Mouse (Mus musculus): Measurements from ENCODE around the gene Yipf7. TPM values are rescaled to one million over a fixed set of nuclear protein-coding genes. Genes with fewer than 3 reads are reported as not detected.

Gene Yipf7
- not detected in 2 replicates for polyA plus RNA-seq (2012)

GRCm38 (mm10) chr5:69542489-69542888, at the start of gene Yipf7:
TSS of gene Yipf7 (minus strand) at chr5:69542648.
- no peaks in the 10 kb centered on the region for H3K9me3 ChIP-seq (ENCODE audit: control insufficient read depth, low read length)
- no peaks in the 10 kb centered on the region for H3K27me3 ChIP-seq (ENCODE audit: control insufficient read depth)
- no peaks in the 10 kb centered on the region for H3K4me1 ChIP-seq (ENCODE audit: control insufficient read depth)
- no peak within 1 kb of the TSS for H3K4me3 ChIP-seq (replicated peaks)
- H3K36me3 ChIP-seq (ENCODE audit: control insufficient read depth), result no peaks in the 10 kb centered on the region
- TF ChIP-seq TAL1 (IDR thresholded peaks at IDR 0.05; ENCODE audit: low read length) (no peak), GATA1 (IDR thresholded peaks at IDR 0.05; ENCODE audit: low read length) (no peak)

- Histone ChIP-seq H3K27me3 (ENCODE audit: control insufficient read depth) (no peaks in the 10 kb centered on the region), H3K9me3 (ENCODE audit: control insufficient read depth, low read length) (no peaks in the 10 kb centered on the region), H3K4me3 (replicated peaks) (peak within 1 kb of the TSS; percentile 76), H3K4me1 (ENCODE audit: control insufficient read depth) (peaks cover 11% of the 10 kb centered on the region), H3K36me3 (ENCODE audit: control insufficient read depth) (peaks cover 2% of the 10 kb centered on the region; the same call in 1 of the 2 replicates)
- TF ChIP-seq TAL1 (IDR thresholded peaks at IDR 0.05; ENCODE audit: low read length), result no peak
- no peak for TF ChIP-seq GATA1 (IDR thresholded peaks at IDR 0.05; ENCODE audit: low read length)
Measured at GRCm38 (mm10) chr5:69591640-69592461, 49.4 kb upstream of the Yipf7 start, which contains the start of gene Gnpda2. TSS of gene Gnpda2 (minus strand) at chr5:69592340.

GRCm38 (mm10) chr5:69557404-69557935, 15.0 kb upstream of the Yipf7 start:
- no peaks in the 10 kb centered on the region for H3K27me3 ChIP-seq (ENCODE audit: control insufficient read depth)
- peaks cover 11% of the 10 kb centered on the region for H3K4me1 ChIP-seq (ENCODE audit: control insufficient read depth)
- no peak for TF ChIP-seq GATA1 (IDR thresholded peaks at IDR 0.05; ENCODE audit: low read length)
- no peak for TF ChIP-seq TAL1 (IDR thresholded peaks at IDR 0.05; ENCODE audit: low read length)
- H3K36me3 ChIP-seq (ENCODE audit: control insufficient read depth), result peaks cover 20% of the 10 kb centered on the region
- H3K4me3 ChIP-seq (replicated peaks), result peak overlapping the region; percentile 93
- no peaks in the 10 kb centered on the region for H3K9me3 ChIP-seq (ENCODE audit: control insufficient read depth, low read length)

GRCm38 (mm10) chr5:69556628-69557403, 14.4 kb upstream of the Yipf7 start, which contains the start of gene Guf1:
TSS of gene Guf1 (plus strand) at chr5:69556923.
- peak within 1 kb of the TSS; percentile 93 for H3K4me3 ChIP-seq (replicated peaks)
- H3K4me1 ChIP-seq (ENCODE audit: control insufficient read depth), result peaks cover 11% of the 10 kb centered on the region
- H3K9me3 ChIP-seq (ENCODE audit: control insufficient read depth, low read length), result no peaks in the 10 kb centered on the region
- TF ChIP-seq TAL1 (IDR thresholded peaks at IDR 0.05; ENCODE audit: low read length), result no peak
- TF ChIP-seq GATA1 (IDR thresholded peaks at IDR 0.05; ENCODE audit: low read length), result no peak
- H3K27me3 ChIP-seq (ENCODE audit: control insufficient read depth), result no peaks in the 10 kb centered on the region
- H3K36me3 ChIP-seq (ENCODE audit: control insufficient read depth), result peaks cover 16% of the 10 kb centered on the region

- H3K4me1 ChIP-seq (ENCODE audit: control insufficient read depth), result no peaks in the 10 kb centered on the region
- no peaks in the 10 kb centered on the region for H3K36me3 ChIP-seq (ENCODE audit: control insufficient read depth)
- TF ChIP-seq GATA1 (IDR thresholded peaks at IDR 0.05; ENCODE audit: low read length) (no peak), TAL1 (IDR thresholded peaks at IDR 0.05; ENCODE audit: low read length) (no peak)
- H3K9me3 ChIP-seq (ENCODE audit: control insufficient read depth, low read length), result no peaks in the 10 kb centered on the region
- no peak overlapping the region for H3K4me3 ChIP-seq (replicated peaks)
- H3K27me3 ChIP-seq (ENCODE audit: control insufficient read depth), result no peaks in the 10 kb centered on the region
Measured at GRCm38 (mm10) chr5:69541680-69542079, 768 bp downstream of the Yipf7 start.

GRCm38 (mm10) chr5:69523944-69524343, 18.5 kb downstream of the Yipf7 start:
- no peaks in the 10 kb centered on the region for H3K27me3 ChIP-seq (ENCODE audit: control insufficient read depth)
- no peaks in the 10 kb centered on the region for H3K9me3 ChIP-seq (ENCODE audit: control insufficient read depth, low read length)
- TF ChIP-seq GATA1 (IDR thresholded peaks at IDR 0.05; ENCODE audit: low read length) (no peak), TAL1 (IDR thresholded peaks at IDR 0.05; ENCODE audit: low read length) (no peak)
- no peaks in the 10 kb centered on the region for H3K4me1 ChIP-seq (ENCODE audit: control insufficient read depth)
- no peaks in the 10 kb centered on the region for H3K36me3 ChIP-seq (ENCODE audit: control insufficient read depth)
- no peak overlapping the region for H3K4me3 ChIP-seq (replicated peaks)

GRCm38 (mm10) chr5:69522064-69522463, 20.4 kb downstream of the Yipf7 start:
- H3K27me3 ChIP-seq (ENCODE audit: control insufficient read depth), result no peaks in the 10 kb centered on the region
- H3K9me3 ChIP-seq (ENCODE audit: control insufficient read depth, low read length), result no peaks in the 10 kb centered on the region
- H3K4me1 ChIP-seq (ENCODE audit: control insufficient read depth), result no peaks in the 10 kb centered on the region
- H3K36me3 ChIP-seq (ENCODE audit: control insufficient read depth), result no peaks in the 10 kb centered on the region
- H3K4me3 ChIP-seq (replicated peaks), result no peak overlapping the region
- no peak for TF ChIP-seq TAL1 (IDR thresholded peaks at IDR 0.05; ENCODE audit: low read length)
- TF ChIP-seq GATA1 (IDR thresholded peaks at IDR 0.05; ENCODE audit: low read length), result no peak

GRCm38 (mm10) chr5:69520661-69521278, 21.7 kb downstream of the Yipf7 start:
- TF ChIP-seq GATA1 (IDR thresholded peaks at IDR 0.05; ENCODE audit: low read length), result no peak
- TF ChIP-seq TAL1 (IDR thresholded peaks at IDR 0.05; ENCODE audit: low read length), result no peak

More at GRCm38 (mm10) chr5:69520661-69521278, 21.7 kb downstream of the Yipf7 start:
- H3K4me1 ChIP-seq (ENCODE audit: control insufficient read depth), result no peaks in the 10 kb centered on the region
- no peak overlapping the region for H3K4me3 ChIP-seq (replicated peaks)
- H3K27me3 ChIP-seq (ENCODE audit: control insufficient read depth), result no peaks in the 10 kb centered on the region
- no peaks in the 10 kb centered on the region; the same call in 1 of the 2 replicates for H3K9me3 ChIP-seq (ENCODE audit: control insufficient read depth, low read length)
- no peaks in the 10 kb centered on the region for H3K36me3 ChIP-seq (ENCODE audit: control insufficient read depth)

All from erythroblast, embryonic 14.5 days (primary cell).